Mouse (Mus musculus) myocyte (in vitro differentiated cells): ENCODE measurements around the gene Icos.

Experiments used
- CEBPB ChIP-seq: IDR thresholded peaks from 2 replicates; pipeline ENCODE4 v1.6.1; 2011; ENCODE audit warnings: mild to moderate bottlenecking, moderate library complexity; ENCODE audit not compliant: poor library complexity, insufficient read depth, severe bottlenecking
- E2F4 ChIP-seq: IDR thresholded peaks from one replicate; pipeline ENCODE4 v1.6.1; 2011; ENCODE audit warnings: mild to moderate bottlenecking, control low read depth, moderate library complexity; ENCODE audit not compliant: insufficient read depth
- MYOD1 ChIP-seq, 3 experiments: IDR thresholded peaks; one replicate each; pipeline ENCODE4 v1.6.1; 2011; ENCODE audit warnings: control low read depth in 2 of 3, low read depth in 2 of 3, mild to moderate bottlenecking in 2 of 3, moderate library complexity in 1 of 3; ENCODE audit not compliant: insufficient read length in 2 of 3, control insufficient read depth in 1 of 3
- MYOG ChIP-seq, 3 experiments: IDR thresholded peaks; one replicate each; pipeline ENCODE4 v1.6.1; 2011; ENCODE audit warnings: control low read depth in 2 of 3, low read depth in 2 of 3, mild to moderate bottlenecking in 2 of 3; ENCODE audit not compliant: insufficient read length in 2 of 3, control insufficient read depth in 1 of 3, insufficient read depth in 1 of 3
- POLR2A ChIP-seq: IDR thresholded peaks from one replicate; pipeline ENCODE4 v1.6.1; 2011; ENCODE audit warnings: low read depth, mild to moderate bottlenecking, control low read depth, moderate library complexity; ENCODE audit not compliant: insufficient read length
- POLR2AphosphoS2 ChIP-seq: IDR thresholded peaks from one replicate; pipeline ENCODE4 v1.6.1; 2011; ENCODE audit warnings: low read depth, control low read depth; ENCODE audit not compliant: insufficient read length
- REST ChIP-seq: IDR thresholded peaks from one replicate; pipeline ENCODE4 v1.6.1; 2011; ENCODE audit warnings: mild to moderate bottlenecking, control low read depth, moderate library complexity; ENCODE audit not compliant: insufficient read depth, insufficient read length
- SRF ChIP-seq: IDR thresholded peaks from one replicate; pipeline ENCODE4 v1.6.1; 2011; ENCODE audit warnings: low read depth; ENCODE audit not compliant: control insufficient read depth, insufficient read length
- TCF12 ChIP-seq: IDR thresholded peaks from one replicate; pipeline ENCODE4 v1.6.1; 2011; ENCODE audit warnings: mild to moderate bottlenecking, control low read depth; ENCODE audit not compliant: poor library complexity, insufficient read depth, severe bottlenecking
- USF1 ChIP-seq: IDR thresholded peaks from one replicate; pipeline ENCODE4 v1.6.1; 2011; ENCODE audit warnings: low read depth, mild to moderate bottlenecking, control low read depth, moderate library complexity

DNA sequence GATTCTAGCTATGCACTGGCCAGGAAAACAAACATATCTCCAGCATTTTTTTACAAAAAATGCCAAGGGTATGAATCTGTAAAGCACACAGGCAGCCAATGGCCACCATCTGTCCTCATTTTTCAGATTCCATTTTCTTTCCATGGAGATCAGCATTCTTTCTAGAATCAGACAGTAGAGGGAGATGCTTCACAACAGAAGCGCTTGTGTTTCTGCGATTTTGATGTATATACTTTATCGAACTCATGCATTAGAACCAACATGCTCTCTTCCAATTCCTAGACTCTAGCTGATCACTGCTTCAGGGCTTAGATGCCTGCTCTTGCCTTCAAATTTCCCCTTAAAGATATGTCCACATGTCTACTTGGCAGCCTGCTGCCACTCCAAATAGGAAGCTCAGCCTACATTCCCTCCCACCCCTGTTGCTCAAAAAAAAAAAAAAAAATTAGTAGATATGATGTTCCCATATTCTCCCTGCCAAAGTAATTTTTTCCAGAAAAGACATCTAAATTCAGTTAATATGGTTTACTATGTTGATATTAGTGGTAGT lies 20.4 kb downstream of the Icos start:
- TF ChIP-seq POLR2A (no peak), E2F4 (no peak), TCF12 (no peak), CEBPB (no peak), SRF (no peak), MYOG (IDR thresholded peaks at IDR 0.05; ENCODE audit: control insufficient read depth in 1 of 3, insufficient read depth in 1 of 3, insufficient read length in 2 of 3, low read depth in 2 of 3) (no peak), USF1 (no peak), REST (no peak), POLR2AphosphoS2 (no peak), MYOD1 (IDR thresholded peaks at IDR 0.05; ENCODE audit: control insufficient read depth in 1 of 3, insufficient read length in 2 of 3, low read depth in 2 of 3) (no peak)
